25 mouse cellular contexts compared by ENCODE assay signal in genomic region chr10:91991040-91991439, GRCm38 (mm10).
DNase-seq lines count a peak whose midpoint lies in the region; ATAC-seq lines count a peak whose summit lies in the region.
"Had no signal": no experiment of that assay in that cellular context is flagged by ENCODE, and none has a peak within 500 bp of the region (broad histone marks: within the 10 kb centered on the region; RNA-seq: fewer than 3 reads in every experiment).

No protein-coding gene starts in this region.

- WGBS in midbrain, embryonic 13.5 days: 50% methylated on average over 4 of the region's 4 CpGs
- 81% methylated on average over 4 of the region's 4 CpGs for WGBS in midbrain, embryonic 10.5 days
- 78% methylated on average over 4 of the region's 4 CpGs for WGBS in intestine, embryonic 15.5 days

- intact Hi-C loops in heart, postnatal 10 days (cut with DNase I): no loop called here

- H3K9ac ChIP-seq in midbrain, embryonic 13.5 days (replicated peaks): no peak overlapping the region
- no peak overlapping the region for H3K9ac ChIP-seq in intestine, embryonic 15.5 days

- no peaks in the 10 kb centered on the region for H3K9me3 ChIP-seq in midbrain, embryonic 13.5 days
- H3K9me3 ChIP-seq in midbrain, embryonic 10.5 days (replicated peaks): no peaks in the 10 kb centered on the region
- no peaks in the 10 kb centered on the region for H3K9me3 ChIP-seq in intestine, embryonic 15.5 days

- peaks cover 16% of the 10 kb centered on the region for H3K4me1 ChIP-seq in midbrain, embryonic 13.5 days (replicated peaks)
- H3K4me1 ChIP-seq in midbrain, embryonic 10.5 days: peaks cover 10% of the 10 kb centered on the region; the same call in 1 of the 2 replicates
- H3K4me1 ChIP-seq in intestine, embryonic 15.5 days (replicated peaks): no peaks in the 10 kb centered on the region
- H3K4me1 ChIP-seq: megakaryocyte, embryonic 14.5 days had no signal

- H3K27ac ChIP-seq in midbrain, embryonic 13.5 days: peak overlapping the region; percentile 70; the same call in 1 of the 2 replicates
- no peak overlapping the region for H3K27ac ChIP-seq in midbrain, embryonic 10.5 days (replicated peaks)
- H3K27ac ChIP-seq in intestine, embryonic 15.5 days: no peak overlapping the region
- H3K27ac ChIP-seq: left cerebral cortex, adult 2 months had no signal

- peak; percentile 78 to 79 for DNase-seq in cerebellum, postnatal 14 days
- DNase-seq in heart, adult 11 months: peak; percentile 41
- DNase-seq in heart, postnatal 10 days: no peak
- DNase-seq in midbrain, embryonic 10.5 days (ENCODE audit: low spot score): no peak
- DNase-seq: adrenal gland, postnatal 14 days; cerebellum, adult 8-10 months; embryo, embryonic 11 days; heart, postnatal 14 days; kidney, adult 9 months; kidney, postnatal 25 days; lung, adult 18-20 months; lung, postnatal 14 days; right cerebral cortex, postnatal 14 days; spleen, adult 18-20 months; thymus, postnatal 36 days had no signal

- no peaks in the 10 kb centered on the region for H3K27me3 ChIP-seq in midbrain, embryonic 13.5 days
- no peaks in the 10 kb centered on the region for H3K27me3 ChIP-seq in midbrain, embryonic 10.5 days (ENCODE audit: low read depth, poor library complexity, severe bottlenecking)
- H3K27me3 ChIP-seq in intestine, embryonic 15.5 days (replicated peaks): no peaks in the 10 kb centered on the region
- H3K27me3 ChIP-seq: megakaryocyte, embryonic 14.5 days had no signal

- H3K4me3 ChIP-seq in midbrain, embryonic 13.5 days (replicated peaks): no peak overlapping the region
- H3K4me3 ChIP-seq in midbrain, embryonic 10.5 days: no peak overlapping the region
- H3K4me3 ChIP-seq in intestine, embryonic 15.5 days (replicated peaks): no peak overlapping the region
- H3K4me3 ChIP-seq: left cerebral cortex, adult 2 months; megakaryocyte, embryonic 14.5 days; myocyte had no signal

- ATAC-seq in cerebellum, adult (ENCODE audit: insufficient number of reproducible peaks, low FRiP score, low TSS enrichment): no peak
- peak; percentile 80 for ATAC-seq in midbrain, embryonic 13.5 days
- no peak for ATAC-seq in intestine, embryonic 15.5 days
- ATAC-seq: activated CD4-positive, CD25-positive, alpha-beta regulatory T cell, adult 4 months had no signal

- no peaks in the 10 kb centered on the region for H3K36me3 ChIP-seq in midbrain, embryonic 13.5 days
- no peaks in the 10 kb centered on the region for H3K36me3 ChIP-seq in midbrain, embryonic 10.5 days
- no peaks in the 10 kb centered on the region for H3K36me3 ChIP-seq in intestine, embryonic 15.5 days
- H3K36me3 ChIP-seq: G1E had no signal

- H3K4me2 ChIP-seq in midbrain, embryonic 13.5 days (replicated peaks): no peak overlapping the region
- H3K4me2 ChIP-seq in intestine, embryonic 15.5 days (replicated peaks): no peak overlapping the region
- H3K4me2 ChIP-seq: heart, embryonic 11.5 days; liver, embryonic 11.5 days had no signal

Comparison
In these comparisons a context has a peak if more than half of its experiments do, and no peak if none do; other contexts are left out.
1. DNase-seq: peak in cerebellum, postnatal 14 days (2 of 2) and heart, adult 11 months (single experiment); none in heart, postnatal 10 days (0 of 2) and midbrain, embryonic 10.5 days (single experiment).